Mouse (Mus musculus) stomach, embryonic 15.5 days (tissue): Measurements from ENCODE around the gene Gas7. TPM values are rescaled to one million over a fixed set of nuclear protein-coding genes. Genes with fewer than 3 reads are reported as not detected.
A peak's percentile ranks its signal among the peaks of the same experiment; 100 is the strongest.

Source experiments
- ATAC-seq: fragments of 200-750 bp; cut with Nextera tagmentation; 2 replicates; pipeline ENCODE4 v1.8.0; 2017; ENCODE audit warnings: low read depth, moderate number of reproducible peaks, moderate TSS enrichment; ENCODE audit not compliant: insufficient read depth, low FRiP score
- H3K27ac ChIP-seq: fragments of 300-500 bp; sonication (generic); 2 replicates; pipeline ENCODE4 v1.5.1; 2015; ENCODE audit warnings: mild to moderate bottlenecking, inconsistent platforms
- H3K27me3 ChIP-seq: fragments of 300-500 bp; sonication (generic); replicated peaks from 2 replicates; pipeline ENCODE4 v1.6.1; 2015; ENCODE audit warnings: inconsistent platforms
- H3K36me3 ChIP-seq: fragments of 300-500 bp; sonication (generic); 2 replicates; pipeline ENCODE4 v1.6.1; 2015; ENCODE audit warnings: inconsistent platforms
- H3K4me1 ChIP-seq: fragments of 300-500 bp; sonication (generic); 2 replicates; pipeline ENCODE4 v1.6.1; 2015; ENCODE audit warnings: inconsistent platforms
- H3K4me2 ChIP-seq: fragments of 300-500 bp; sonication (generic); 2 replicates; pipeline ENCODE4 v1.6.1; 2015; ENCODE audit warnings: mild to moderate bottlenecking, inconsistent platforms
- H3K4me3 ChIP-seq: fragments of 300-500 bp; sonication (generic); replicated peaks from 2 replicates; pipeline ENCODE4 v1.5.1; 2015; ENCODE audit warnings: inconsistent platforms
- H3K9ac ChIP-seq: fragments of 300-500 bp; sonication (generic); 2 replicates; pipeline ENCODE4 v1.6.1; 2015; ENCODE audit warnings: inconsistent platforms
- H3K9me3 ChIP-seq: fragments of 300-500 bp; sonication (generic); 2 replicates; pipeline ENCODE4 v1.6.1; 2016; ENCODE audit warnings: inconsistent platforms
- WGBS: fragments of 180-500 bp; shearing (Covaris S2); methylation state at CpG from one replicate; pipeline ENCODE4 v1.1.7; 2015; 5-methylcytosine and 5-hydroxymethylcytosine counted together
- polyA plus RNA-seq: library from polyadenylated mRNA; unstranded; fragments of >200 nt; fragmentation: Nextera tagmentation; extraction: Ambion mirVana; gene quantifications from 2 replicates; pipeline ENCODE4 v1.2.1, GENCODE M21; 2015

Gene Gas7
- polyA plus RNA-seq, 1 experiment from 2014 or later = 15.5 TPM

DNA sequence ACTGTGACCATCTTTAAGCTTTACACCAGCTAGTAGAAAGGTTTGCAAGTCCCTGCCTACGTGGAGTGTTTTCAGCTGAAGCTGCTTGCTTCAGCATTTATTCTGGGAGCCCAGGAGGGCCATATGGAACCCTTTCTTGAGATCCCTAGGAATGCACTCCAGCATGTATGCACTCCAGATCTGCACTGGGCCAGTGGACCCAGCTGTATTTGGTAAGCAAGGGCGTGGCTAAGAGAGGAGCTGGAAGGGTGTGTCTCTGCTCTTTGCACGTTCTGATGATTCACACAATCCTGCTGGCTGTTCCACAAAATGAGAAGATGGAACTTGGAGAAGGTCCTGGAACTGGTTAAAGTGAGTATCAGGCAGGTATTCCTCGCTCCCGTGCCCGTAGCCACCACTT is 83.3 kb downstream of the Gas7 start:
- WGBS = 64% methylated on average over 6 of the region's 6 CpGs
- Histone ChIP-seq H3K27ac (peak overlapping the region; percentile 26; the same call in 1 of the 2 replicates), H3K4me3 (no peak overlapping the region), H3K4me1 (peaks cover 5% of the 10 kb centered on the region; the same call in 1 of the 2 replicates), H3K9ac (no peak overlapping the region), H3K4me2 (no peak overlapping the region), H3K27me3 (no peaks in the 10 kb centered on the region), H3K36me3 (no peaks in the 10 kb centered on the region), H3K9me3 (no peaks in the 10 kb centered on the region)
- no peak; the same call in 1 of the 2 replicates for ATAC-seq

DNA sequence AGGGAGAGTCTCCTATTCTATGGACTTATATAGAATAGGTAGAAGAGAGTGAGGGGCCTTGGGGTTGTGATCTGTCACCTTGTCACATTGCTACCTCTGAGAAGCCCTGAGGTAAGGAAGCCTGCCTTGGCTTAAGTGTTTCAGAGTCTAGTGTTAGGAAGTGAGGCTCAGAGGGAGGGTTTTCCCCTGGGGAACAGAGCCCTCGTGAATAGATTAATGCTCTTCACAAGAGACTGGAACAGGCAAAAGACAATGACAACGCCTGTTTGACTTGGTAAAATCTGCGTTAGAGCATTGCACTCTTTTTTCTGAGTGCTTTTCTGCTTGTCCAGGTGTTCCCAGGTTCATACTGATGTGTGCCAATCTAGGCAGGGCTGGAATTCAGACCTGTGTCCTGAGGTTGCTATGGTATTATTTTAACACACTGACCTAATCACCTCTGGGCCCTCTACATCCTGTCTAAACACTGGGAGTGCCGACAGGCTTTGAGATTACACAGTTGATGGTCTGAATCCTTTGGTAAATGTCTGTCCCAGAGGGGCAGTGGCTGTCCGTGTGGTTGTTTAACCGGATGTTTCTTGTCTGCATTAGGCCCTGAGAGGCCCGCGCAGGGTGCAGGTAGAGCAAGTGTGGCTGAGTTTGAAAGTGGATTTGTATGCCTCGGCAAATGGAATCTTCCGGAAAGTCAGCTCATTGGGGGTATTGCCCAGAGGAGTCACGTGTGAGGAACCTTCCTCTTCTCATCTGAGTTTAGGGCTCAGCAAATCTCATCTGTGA is 89.6 kb downstream of the Gas7 start:
- 19% methylated on average over 11 of the region's 11 CpGs for WGBS
- Histone ChIP-seq H3K36me3 (no peaks in the 10 kb centered on the region), H3K27me3 (no peaks in the 10 kb centered on the region), H3K4me1 (peaks cover 9% of the 10 kb centered on the region), H3K9me3 (no peaks in the 10 kb centered on the region), H3K4me3 (no peak overlapping the region), H3K9ac (no peak overlapping the region), H3K27ac (peak overlapping the region; percentile 32), H3K4me2 (no peak overlapping the region)
- ATAC-seq = no peak

DNA sequence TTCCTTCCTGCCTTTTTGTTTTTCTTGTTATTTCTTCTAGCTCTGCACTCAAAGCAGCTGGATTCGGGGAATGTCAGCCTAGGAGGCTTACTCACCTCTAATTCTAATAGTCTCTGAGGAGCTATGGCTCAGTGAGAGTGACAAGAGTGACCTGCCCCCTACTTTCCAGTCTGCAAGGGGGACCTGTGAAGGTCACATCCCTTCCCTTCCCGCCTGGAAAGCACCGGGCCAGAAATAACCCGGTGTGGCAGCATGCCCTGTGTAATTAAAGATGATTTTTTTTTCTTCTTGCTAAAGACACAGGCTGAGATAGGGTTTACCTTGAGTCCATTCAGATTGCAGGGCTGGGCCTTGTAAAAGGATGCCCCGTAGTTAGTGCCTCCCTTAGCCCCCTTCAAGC is 91.3 kb downstream of the Gas7 start:
- no peak for ATAC-seq
- Histone ChIP-seq H3K9ac (no peak overlapping the region), H3K4me3 (no peak overlapping the region), H3K4me2 (no peak overlapping the region), H3K9me3 (no peaks in the 10 kb centered on the region), H3K27me3 (no peaks in the 10 kb centered on the region), H3K27ac (no peak overlapping the region), H3K36me3 (no peaks in the 10 kb centered on the region), H3K4me1 (peaks cover 13% of the 10 kb centered on the region)
- WGBS = 41% methylated on average over 5 of the region's 5 CpGs

DNA sequence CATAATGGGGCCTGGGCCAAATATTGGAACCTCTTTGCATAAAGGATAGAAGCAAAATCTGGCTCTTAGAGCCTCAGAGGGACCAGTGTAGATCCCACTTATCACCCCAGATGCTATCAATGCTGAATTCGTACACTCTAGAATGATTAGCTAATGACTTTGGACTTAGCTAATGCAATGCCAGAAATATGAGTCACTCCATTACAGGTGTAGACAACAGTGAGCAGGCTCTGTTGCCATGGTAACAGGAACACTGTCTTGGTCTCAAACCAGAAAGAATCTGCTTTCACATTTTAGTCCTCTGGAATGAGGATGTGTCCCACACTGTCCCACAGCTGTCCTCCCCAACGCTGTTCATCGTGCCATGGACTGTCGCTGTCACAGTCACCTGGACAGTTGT is 94.1 kb downstream of the Gas7 start:
- Histone ChIP-seq H3K27me3 (no peaks in the 10 kb centered on the region), H3K9ac (no peak overlapping the region), H3K27ac (no peak overlapping the region), H3K36me3 (no peaks in the 10 kb centered on the region), H3K4me3 (no peak overlapping the region), H3K4me2 (no peak overlapping the region), H3K4me1 (peaks cover 16% of the 10 kb centered on the region), H3K9me3 (no peaks in the 10 kb centered on the region)
- 77% methylated on average over 4 of the region's 4 CpGs for WGBS
- ATAC-seq = no peak

DNA sequence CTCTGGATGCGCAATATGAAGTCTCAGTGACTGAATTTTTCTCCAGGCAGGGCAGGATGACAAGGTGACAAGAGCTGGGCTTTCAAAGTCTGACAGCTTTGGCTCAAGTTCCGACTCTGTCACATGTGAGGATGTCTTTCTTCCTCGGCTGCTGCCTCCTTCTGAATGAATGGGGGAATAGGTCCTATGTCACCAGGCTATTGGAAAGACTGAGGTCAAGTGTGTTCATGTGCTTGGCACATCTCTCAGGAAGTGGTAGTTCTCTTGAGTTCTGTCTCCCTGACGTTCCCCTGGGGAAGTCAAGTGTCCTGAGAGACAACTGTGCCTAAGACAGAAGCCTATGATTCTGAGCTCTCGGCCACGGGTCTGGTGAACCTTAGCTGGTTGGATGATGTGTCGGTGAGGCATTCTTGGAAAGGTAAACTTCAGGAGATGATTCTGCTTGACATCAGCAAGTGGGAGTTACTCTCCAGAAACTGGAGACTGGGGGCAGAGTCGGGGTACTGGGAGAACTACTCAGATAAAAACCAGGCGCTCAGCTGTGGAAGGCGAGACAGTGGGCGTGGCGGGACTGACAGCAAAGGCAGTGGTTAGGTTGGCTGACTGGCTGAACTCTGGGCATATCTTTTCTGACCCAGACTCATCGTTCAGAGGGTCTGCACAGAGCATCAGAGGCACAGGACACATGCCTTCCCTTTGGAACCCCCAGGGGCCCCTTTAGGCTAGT is 94.7 kb downstream of the Gas7 start:
- Histone ChIP-seq H3K4me2 (no peak overlapping the region), H3K4me1 (peaks cover 10% of the 10 kb centered on the region), H3K9me3 (no peaks in the 10 kb centered on the region), H3K9ac (no peak overlapping the region), H3K27me3 (no peaks in the 10 kb centered on the region), H3K36me3 (no peaks in the 10 kb centered on the region), H3K27ac (no peak overlapping the region), H3K4me3 (no peak overlapping the region)
- WGBS = 48% methylated on average over 13 of the region's 13 CpGs
- no peak for ATAC-seq

DNA sequence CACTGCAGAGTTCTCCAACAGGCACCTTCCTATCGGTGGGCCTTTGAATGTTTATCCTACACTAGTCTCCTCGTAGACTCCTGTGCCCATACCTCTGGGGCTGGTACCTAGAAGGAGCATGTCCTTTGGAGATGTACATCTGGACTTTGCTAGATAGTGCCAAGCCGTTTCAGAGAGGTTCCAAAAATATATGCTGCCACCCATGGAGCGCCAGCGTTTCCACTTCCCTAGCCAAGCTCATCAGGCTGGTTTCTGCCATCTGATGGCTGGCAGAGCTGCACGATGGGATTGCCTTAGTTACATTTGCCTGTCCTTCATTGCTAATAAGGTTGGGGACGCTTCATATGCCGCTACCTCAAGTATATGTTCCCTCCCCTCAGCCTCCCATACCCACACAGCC is 97.2 kb downstream of the Gas7 start:
- 85% methylated on average over 8 of the region's 8 CpGs for WGBS
- no peak for ATAC-seq
- H3K9ac ChIP-seq = no peak overlapping the region
- H3K27me3 ChIP-seq = no peaks in the 10 kb centered on the region
- H3K4me3 ChIP-seq = no peak overlapping the region
- no peak overlapping the region for H3K4me2 ChIP-seq
- H3K27ac ChIP-seq = no peak overlapping the region
- H3K9me3 ChIP-seq = no peaks in the 10 kb centered on the region
- no peaks in the 10 kb centered on the region for H3K36me3 ChIP-seq
- peaks cover 7% of the 10 kb centered on the region; the same call in 1 of the 2 replicates for H3K4me1 ChIP-seq

DNA sequence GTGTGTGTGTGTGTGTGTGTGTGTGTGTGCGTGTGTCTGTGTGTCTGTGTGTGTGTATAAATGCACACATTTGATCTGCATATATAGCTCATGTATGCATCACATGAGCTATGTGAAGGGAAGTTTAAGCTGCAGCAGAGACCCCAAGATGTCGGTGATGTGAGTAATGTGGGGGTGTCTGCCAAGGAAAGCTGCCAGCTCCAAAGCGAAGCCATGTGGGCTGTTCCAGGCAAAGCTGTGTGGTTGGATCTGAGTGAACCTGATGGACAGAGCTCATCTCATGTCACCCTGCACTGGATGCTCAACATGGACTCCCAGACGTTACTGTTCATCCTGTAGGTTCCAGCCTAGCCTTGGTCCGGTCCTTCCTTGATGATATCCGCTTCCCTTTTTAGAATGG is 99.0 kb downstream of the Gas7 start:
- no peak overlapping the region for H3K4me2 ChIP-seq
- no peak overlapping the region for H3K27ac ChIP-seq
- ATAC-seq = no peak
- WGBS = 83% methylated on average over 6 of the region's 6 CpGs
- H3K9ac ChIP-seq = no peak overlapping the region
- peaks cover 10% of the 10 kb centered on the region; the same call in 1 of the 2 replicates for H3K4me1 ChIP-seq
- H3K36me3 ChIP-seq = no peaks in the 10 kb centered on the region
- H3K9me3 ChIP-seq = no peaks in the 10 kb centered on the region
- H3K4me3 ChIP-seq = no peak overlapping the region
- H3K27me3 ChIP-seq = no peaks in the 10 kb centered on the region

DNA sequence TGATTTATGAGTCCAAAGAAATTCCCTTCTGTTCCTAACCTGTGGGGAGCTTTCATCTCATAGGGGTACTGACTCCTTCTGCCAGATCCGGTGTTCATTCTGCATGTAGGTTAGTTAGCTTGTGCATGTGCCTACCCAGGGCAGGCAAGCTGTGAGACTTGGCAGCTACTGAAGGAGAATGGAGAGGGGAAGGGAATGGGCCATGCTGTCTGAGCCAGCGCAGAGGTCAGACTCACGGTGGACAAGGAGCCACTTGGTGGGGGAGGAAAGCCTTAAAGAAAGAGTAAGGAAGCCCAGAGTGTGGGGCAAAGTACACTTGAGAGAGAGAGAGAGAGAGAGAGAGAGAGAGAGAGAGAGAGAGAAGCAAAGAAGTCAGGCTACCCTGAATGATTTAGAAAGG is 101.1 kb downstream of the Gas7 start:
- H3K4me3 ChIP-seq = no peak overlapping the region
- no peak overlapping the region for H3K9ac ChIP-seq
- no peaks in the 10 kb centered on the region for H3K27me3 ChIP-seq
- H3K27ac ChIP-seq = no peak overlapping the region
- peaks cover 8% of the 10 kb centered on the region; the same call in 1 of the 2 replicates for H3K4me1 ChIP-seq
- ATAC-seq = no peak
- no peaks in the 10 kb centered on the region for H3K36me3 ChIP-seq
- no peaks in the 10 kb centered on the region for H3K9me3 ChIP-seq
- H3K4me2 ChIP-seq = no peak overlapping the region
- 70% methylated on average over 3 of the region's 3 CpGs for WGBS

DNA sequence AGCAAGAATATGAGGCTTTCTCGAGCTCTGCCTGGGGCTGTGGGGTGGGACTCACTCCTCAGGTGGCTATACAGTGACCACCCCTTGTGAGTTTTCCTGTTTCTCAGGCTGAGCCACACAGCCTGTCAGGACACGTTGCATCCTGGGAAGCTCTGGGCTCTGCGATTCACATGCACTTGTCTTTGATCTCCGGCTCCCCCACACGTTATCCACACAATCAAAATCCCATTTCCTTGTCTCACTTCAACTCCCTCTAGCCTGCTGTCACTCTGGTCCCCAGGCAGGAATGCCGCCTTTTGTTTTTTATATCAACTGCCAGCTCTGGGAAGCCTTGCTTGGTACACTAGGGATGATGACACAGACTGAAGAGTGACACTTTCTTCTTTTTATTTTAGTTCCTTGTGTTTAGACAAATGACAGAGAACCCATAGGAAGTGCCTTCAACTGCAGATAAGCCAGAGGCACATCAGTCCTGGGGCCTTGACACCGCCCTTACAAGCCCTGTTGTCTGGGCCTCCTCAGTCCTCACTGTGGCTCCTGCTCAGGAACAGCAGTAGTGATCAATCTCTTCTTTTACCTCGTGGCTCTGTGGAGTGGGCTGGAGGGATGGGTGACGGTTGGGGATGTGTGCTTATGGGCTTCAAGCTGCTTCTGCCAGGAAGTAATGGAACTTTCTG is 103.7 kb downstream of the Gas7 start:
- Histone ChIP-seq H3K36me3 (no peaks in the 10 kb centered on the region), H3K9me3 (no peaks in the 10 kb centered on the region), H3K4me3 (no peak overlapping the region), H3K4me2 (no peak overlapping the region), H3K27ac (0 out of 2 replicates have a peak overlapping the region, but pooled peaks have one; percentile 5), H3K4me1 (peaks cover 5% of the 10 kb centered on the region; the same call in 1 of the 2 replicates), H3K27me3 (no peaks in the 10 kb centered on the region), H3K9ac (no peak overlapping the region)
- ATAC-seq = no peak
- WGBS = 28% methylated on average over 9 of the region's 9 CpGs

DNA sequence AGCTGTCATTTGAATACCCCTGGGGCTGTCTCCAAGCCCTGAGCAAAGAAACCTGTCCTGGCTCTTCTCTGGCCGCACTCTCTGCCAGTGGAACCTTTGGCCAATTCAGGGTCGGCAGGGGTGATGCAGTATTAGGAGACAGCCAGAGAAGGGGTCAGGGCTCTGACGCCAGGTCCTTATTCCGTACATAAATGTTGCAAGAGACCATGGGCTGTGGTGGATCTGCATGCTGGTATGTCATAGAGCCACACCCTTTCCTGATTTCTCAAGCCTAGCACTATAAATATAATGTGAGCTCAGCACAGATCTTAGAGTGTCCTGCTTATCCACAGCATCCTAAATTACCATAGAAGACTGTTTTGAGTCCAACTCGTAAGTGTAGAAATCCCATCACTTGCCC is 104.3 kb downstream of the Gas7 start:
- no peaks in the 10 kb centered on the region for H3K36me3 ChIP-seq
- H3K4me3 ChIP-seq = no peak overlapping the region
- WGBS = 71% methylated on average over 5 of the region's 5 CpGs
- no peak overlapping the region for H3K27ac ChIP-seq
- H3K4me1 ChIP-seq = peaks cover 5% of the 10 kb centered on the region; the same call in 1 of the 2 replicates
- H3K9ac ChIP-seq = no peak overlapping the region
- no peak for ATAC-seq
- no peaks in the 10 kb centered on the region for H3K9me3 ChIP-seq
- H3K27me3 ChIP-seq = no peaks in the 10 kb centered on the region
- no peak overlapping the region for H3K4me2 ChIP-seq

DNA sequence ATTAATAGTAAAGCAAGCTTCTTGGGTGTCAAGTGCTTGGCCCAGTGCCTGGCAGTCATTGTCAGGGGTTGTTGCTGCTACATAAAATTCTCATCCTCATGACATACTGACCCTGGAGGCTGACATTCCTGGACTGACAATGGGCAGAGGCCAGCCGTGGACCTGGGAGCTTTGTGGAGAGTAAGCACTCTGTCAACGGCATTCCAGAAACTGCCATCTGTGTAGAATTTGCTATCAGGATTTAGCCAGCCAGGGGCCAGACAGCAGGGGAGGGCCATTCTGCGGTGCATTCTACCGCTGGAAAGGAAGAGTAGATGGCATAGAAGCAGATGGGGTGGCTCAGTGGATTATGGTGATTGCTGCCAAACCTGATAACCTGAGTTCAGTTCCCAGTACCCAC is 106.4 kb downstream of the Gas7 start:
- 41% methylated on average over 4 of the region's 4 CpGs for WGBS
- Histone ChIP-seq H3K9me3 (no peaks in the 10 kb centered on the region), H3K4me2 (no peak overlapping the region), H3K36me3 (no peaks in the 10 kb centered on the region), H3K27ac (no peak overlapping the region), H3K4me3 (no peak overlapping the region), H3K9ac (no peak overlapping the region), H3K4me1 (peaks cover 5% of the 10 kb centered on the region; the same call in 1 of the 2 replicates), H3K27me3 (no peaks in the 10 kb centered on the region)
- no peak for ATAC-seq

DNA sequence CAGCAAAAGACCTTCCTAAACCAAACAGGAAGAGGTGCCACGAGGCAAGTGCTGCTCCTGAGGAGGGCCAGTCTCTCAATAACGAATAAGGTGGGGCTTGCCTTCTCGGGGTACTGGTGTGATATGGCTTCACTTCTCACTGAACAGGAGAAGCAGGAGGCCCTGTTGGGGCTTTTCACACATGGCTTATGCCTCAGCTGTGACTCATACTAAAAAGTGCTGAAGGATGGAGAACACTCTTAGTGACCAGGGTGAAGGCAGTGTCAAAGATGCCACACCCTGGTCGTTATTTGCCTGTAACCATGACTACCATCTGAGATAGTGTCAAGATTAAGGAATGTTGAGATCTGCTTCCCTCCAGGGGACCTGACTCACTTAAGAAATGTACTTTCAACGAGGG is 107.9 kb downstream of the Gas7 start:
- WGBS = 37% methylated on average over 5 of the region's 5 CpGs

More for the DNA sequence above, 107.9 kb downstream of the Gas7 start:
- H3K9me3 ChIP-seq = no peaks in the 10 kb centered on the region
- no peak overlapping the region for H3K27ac ChIP-seq
- no peak overlapping the region for H3K4me2 ChIP-seq
- peaks cover 5% of the 10 kb centered on the region; the same call in 1 of the 2 replicates for H3K4me1 ChIP-seq
- H3K9ac ChIP-seq = no peak overlapping the region
- no peaks in the 10 kb centered on the region for H3K36me3 ChIP-seq
- no peaks in the 10 kb centered on the region for H3K27me3 ChIP-seq
- ATAC-seq = peak; percentile 20; the same call in 1 of the 2 replicates
- H3K4me3 ChIP-seq = no peak overlapping the region
